Mouse (Mus musculus): ENCODE measurements around the gene Elovl5. TPM values are rescaled to one million over a fixed set of nuclear protein-coding genes. Genes with fewer than 3 reads are reported as not detected.

Gene Elovl5
- 64.3 and 66.2 TPM in 2 replicates for polyA plus RNA-seq (2015; fragmentation: Nextera tagmentation; extraction: Ambion mirVana)

GRCm38 (mm10) chr9:77917074-77917621 lies at the start of gene Elovl5:
Gene Elovl5, plus strand, starts transcription at chr9:77917364.
- peak within 1 kb of the TSS; percentile 75 for H3K9ac ChIP-seq
- H3K27me3 ChIP-seq = no peaks in the 10 kb centered on the region
- peak within 1 kb of the TSS; percentile 73 for H3K4me2 ChIP-seq
- ATAC-seq (ENCODE audit: insufficient number of reproducible peaks, low FRiP score, low TSS enrichment, low read depth) = peak; percentile 90
- no peaks in the 10 kb centered on the region for H3K36me3 ChIP-seq
- H3K9me3 ChIP-seq = no peaks in the 10 kb centered on the region
- H3K4me3 ChIP-seq = peak within 1 kb of the TSS; percentile 96
- under 1% methylated on average over 41 of the region's 42 CpGs for WGBS
- H3K4me1 ChIP-seq = peaks cover 23% of the 10 kb centered on the region
- peak within 1 kb of the TSS; percentile 90 for H3K27ac ChIP-seq

GRCm38 (mm10) chr9:77891501-77891900 lies 25.7 kb upstream of the Elovl5 start:
- H3K27ac ChIP-seq = no peak overlapping the region
- H3K4me2 ChIP-seq = no peak overlapping the region
- WGBS = 27% methylated on average over 4 of the region's 4 CpGs
- no peaks in the 10 kb centered on the region for H3K9me3 ChIP-seq
- ATAC-seq (ENCODE audit: insufficient number of reproducible peaks, low FRiP score, low TSS enrichment, low read depth) = no peak
- H3K4me1 ChIP-seq = no peaks in the 10 kb centered on the region
- H3K27me3 ChIP-seq = no peaks in the 10 kb centered on the region
- H3K36me3 ChIP-seq = no peaks in the 10 kb centered on the region
- H3K9ac ChIP-seq = no peak overlapping the region
- no peak overlapping the region for H3K4me3 ChIP-seq

- no peaks in the 10 kb centered on the region for H3K9me3 ChIP-seq
- no peak overlapping the region for H3K4me2 ChIP-seq
- no peak overlapping the region for H3K9ac ChIP-seq
- no peak for ATAC-seq (ENCODE audit: insufficient number of reproducible peaks, low FRiP score, low TSS enrichment, low read depth)
- H3K36me3 ChIP-seq = no peaks in the 10 kb centered on the region
- no peak overlapping the region for H3K4me3 ChIP-seq
- H3K27ac ChIP-seq = no peak overlapping the region
- 66% methylated on average over 7 of the region's 7 CpGs for WGBS
- no peaks in the 10 kb centered on the region for H3K27me3 ChIP-seq
- no peaks in the 10 kb centered on the region for H3K4me1 ChIP-seq
These were observed 18.6 kb upstream of the Elovl5 start for GRCm38 (mm10) chr9:77898551-77898950.

GRCm38 (mm10) chr9:77904133-77904532 lies 13.0 kb upstream of the Elovl5 start:
- WGBS = 91% methylated on average over 2 of the region's 2 CpGs
- no peaks in the 10 kb centered on the region for H3K9me3 ChIP-seq
- H3K9ac ChIP-seq = no peak overlapping the region
- no peak overlapping the region for H3K27ac ChIP-seq
- no peaks in the 10 kb centered on the region for H3K27me3 ChIP-seq
- no peak for ATAC-seq (ENCODE audit: insufficient number of reproducible peaks, low FRiP score, low TSS enrichment, low read depth)
- no peak overlapping the region for H3K4me3 ChIP-seq
- H3K36me3 ChIP-seq = no peaks in the 10 kb centered on the region
- no peak overlapping the region for H3K4me2 ChIP-seq
- H3K4me1 ChIP-seq = no peaks in the 10 kb centered on the region

- WGBS = 20% methylated on average over 10 of the region's 10 CpGs
- Histone ChIP-seq H3K9ac (no peak overlapping the region; the same call in 1 of the 2 replicates), H3K9me3 (no peaks in the 10 kb centered on the region), H3K27ac (peak overlapping the region; percentile 98), H3K27me3 (no peaks in the 10 kb centered on the region), H3K4me3 (peak overlapping the region; percentile 67), H3K4me1 (peaks cover 8% of the 10 kb centered on the region; the same call in 1 of the 2 replicates), H3K4me2 (peak overlapping the region; percentile 65), H3K36me3 (no peaks in the 10 kb centered on the region)
- ATAC-seq (ENCODE audit: insufficient number of reproducible peaks, low FRiP score, low TSS enrichment, low read depth) = no peak
These were observed 7.4 kb upstream of the Elovl5 start for GRCm38 (mm10) chr9:77909572-77910269.

GRCm38 (mm10) chr9:77910270-77911240 lies 6.6 kb upstream of the Elovl5 start:
- H3K4me3 ChIP-seq = peak overlapping the region; percentile 67
- no peaks in the 10 kb centered on the region for H3K36me3 ChIP-seq
- H3K9ac ChIP-seq = peak overlapping the region; percentile 72
- peak overlapping the region; percentile 98 for H3K27ac ChIP-seq
- under 1% methylated on average over 65 of the region's 68 CpGs for WGBS
- ATAC-seq (ENCODE audit: insufficient number of reproducible peaks, low FRiP score, low TSS enrichment, low read depth) = peak; percentile 99
- H3K27me3 ChIP-seq = no peaks in the 10 kb centered on the region
- H3K4me1 ChIP-seq = peaks cover 8% of the 10 kb centered on the region; the same call in 1 of the 2 replicates
- no peaks in the 10 kb centered on the region for H3K9me3 ChIP-seq
- peak overlapping the region; percentile 65 for H3K4me2 ChIP-seq

GRCm38 (mm10) chr9:77911508-77912229 lies 5.5 kb upstream of the Elovl5 start:
- Histone ChIP-seq H3K4me3 (peak overlapping the region; percentile 67), H3K9me3 (no peaks in the 10 kb centered on the region), H3K4me1 (peaks cover 8% of the 10 kb centered on the region; the same call in 1 of the 2 replicates), H3K27ac (peak overlapping the region; percentile 98), H3K36me3 (no peaks in the 10 kb centered on the region), H3K9ac (no peak overlapping the region), H3K27me3 (no peaks in the 10 kb centered on the region), H3K4me2 (peak overlapping the region; percentile 65)
- ATAC-seq (ENCODE audit: insufficient number of reproducible peaks, low FRiP score, low TSS enrichment, low read depth) = no peak
- 43% methylated on average over 7 of the region's 7 CpGs for WGBS

GRCm38 (mm10) chr9:77912246-77912645 lies 4.9 kb upstream of the Elovl5 start:
- no peak overlapping the region for H3K4me3 ChIP-seq
- no peak overlapping the region for H3K9ac ChIP-seq
- no peak overlapping the region for H3K4me2 ChIP-seq
- H3K4me1 ChIP-seq = peaks cover 8% of the 10 kb centered on the region; the same call in 1 of the 2 replicates
- H3K27ac ChIP-seq = no peak overlapping the region
- no peak for ATAC-seq (ENCODE audit: insufficient number of reproducible peaks, low FRiP score, low TSS enrichment, low read depth)
- H3K36me3 ChIP-seq = no peaks in the 10 kb centered on the region
- no peaks in the 10 kb centered on the region for H3K27me3 ChIP-seq
- no peaks in the 10 kb centered on the region for H3K9me3 ChIP-seq
- WGBS = 73% methylated on average over 6 of the region's 6 CpGs

GRCm38 (mm10) chr9:77914616-77915015 lies 2.5 kb upstream of the Elovl5 start:
- ATAC-seq (ENCODE audit: insufficient number of reproducible peaks, low FRiP score, low TSS enrichment, low read depth) = no peak
- no peaks in the 10 kb centered on the region for H3K27me3 ChIP-seq
- H3K9ac ChIP-seq = no peak overlapping the region
- H3K4me3 ChIP-seq = no peak overlapping the region
- H3K36me3 ChIP-seq = no peaks in the 10 kb centered on the region
- H3K9me3 ChIP-seq = no peaks in the 10 kb centered on the region
- 77% methylated on average over 4 of the region's 4 CpGs for WGBS
- H3K4me1 ChIP-seq = peaks cover 22% of the 10 kb centered on the region
- H3K4me2 ChIP-seq = no peak overlapping the region
- H3K27ac ChIP-seq = no peak overlapping the region

GRCm38 (mm10) chr9:77915791-77916190 lies 1.4 kb upstream of the Elovl5 start:
- Histone ChIP-seq H3K27me3 (no peaks in the 10 kb centered on the region), H3K9ac (no peak overlapping the region), H3K4me1 (peaks cover 17% of the 10 kb centered on the region), H3K4me2 (no peak overlapping the region), H3K27ac (no peak overlapping the region), H3K9me3 (no peaks in the 10 kb centered on the region), H3K4me3 (no peak overlapping the region), H3K36me3 (no peaks in the 10 kb centered on the region)
- no peak for ATAC-seq (ENCODE audit: insufficient number of reproducible peaks, low FRiP score, low TSS enrichment, low read depth)
- 50% methylated on average over 4 of the region's 4 CpGs for WGBS

- Histone ChIP-seq H3K4me1 (peaks cover 25% of the 10 kb centered on the region), H3K4me2 (peak overlapping the region; percentile 73), H3K4me3 (peak overlapping the region; percentile 96), H3K9ac (peak overlapping the region; percentile 75), H3K36me3 (no peaks in the 10 kb centered on the region), H3K27me3 (no peaks in the 10 kb centered on the region), H3K9me3 (no peaks in the 10 kb centered on the region), H3K27ac (peak overlapping the region; percentile 90)
- ATAC-seq (ENCODE audit: insufficient number of reproducible peaks, low FRiP score, low TSS enrichment, low read depth) = peak; percentile 32; the same call in 1 of the 2 replicates
- WGBS = under 1% methylated on average over 45 of the region's 45 CpGs
These were observed 513 bp downstream of the Elovl5 start for GRCm38 (mm10) chr9:77917622-77918131.

All from limb, embryonic 15.5 days (tissue).